Mouse (Mus musculus): Measurements from ENCODE around the gene Vcl. TPM values are rescaled to one million over a fixed set of nuclear protein-coding genes. Genes with fewer than 3 reads are reported as not detected.

Vcl gene
- 8.3 TPM for polyA plus RNA-seq (2015; fragmentation: Illumina TruSeq; extraction: RNeasy Lipid Tissue Mini Kit (QIAGEN cat#74804); ENCODE audit: insufficient read depth, low read depth, low replicate concordance)

DNA sequence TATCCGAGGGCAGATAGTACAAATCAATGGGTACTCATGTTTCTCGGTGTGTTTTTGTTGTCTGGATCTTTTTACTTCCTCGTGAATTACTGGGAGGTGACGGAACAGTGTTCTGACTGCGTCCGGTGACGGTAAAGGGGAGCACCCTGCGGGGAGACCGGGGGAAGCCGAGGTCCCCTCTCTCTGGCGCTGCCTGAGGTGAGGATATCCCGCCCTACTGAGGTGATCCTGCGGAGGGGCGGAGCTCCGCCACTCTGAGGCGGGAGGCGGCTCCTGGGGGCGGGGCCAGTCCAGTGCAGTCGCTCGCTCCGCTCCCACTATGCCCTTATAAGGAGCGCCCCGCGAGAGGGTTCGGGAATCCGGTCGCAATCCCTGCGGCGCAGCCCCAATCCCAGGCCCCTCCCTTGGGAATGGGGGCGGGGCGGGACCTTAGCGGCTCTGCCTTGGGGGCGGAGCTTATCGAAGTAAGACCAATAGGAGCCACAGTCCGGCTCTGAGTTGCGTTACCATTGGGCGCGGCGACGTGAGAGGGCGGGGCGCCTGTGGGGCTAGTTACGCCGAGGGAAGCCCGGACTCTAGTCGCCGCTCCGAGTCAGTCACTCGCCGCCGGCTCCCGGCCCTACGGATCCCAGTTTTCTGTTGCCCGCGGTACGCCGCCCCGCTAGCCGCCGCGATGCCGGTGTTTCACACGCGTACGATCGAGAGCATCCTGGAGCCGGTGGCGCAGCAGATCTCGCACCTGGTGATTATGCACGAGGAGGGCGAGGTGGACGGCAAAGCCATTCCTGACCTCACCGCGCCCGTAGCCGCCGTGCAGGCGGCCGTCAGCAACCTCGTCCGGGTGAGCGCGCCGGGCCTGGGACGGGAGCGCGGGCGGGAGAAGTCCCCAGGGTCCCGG lies at the start of gene Vcl:
Gene Vcl, plus strand, starts transcription at position 551 of the 898 bp plus-strand sequence.

DNA sequence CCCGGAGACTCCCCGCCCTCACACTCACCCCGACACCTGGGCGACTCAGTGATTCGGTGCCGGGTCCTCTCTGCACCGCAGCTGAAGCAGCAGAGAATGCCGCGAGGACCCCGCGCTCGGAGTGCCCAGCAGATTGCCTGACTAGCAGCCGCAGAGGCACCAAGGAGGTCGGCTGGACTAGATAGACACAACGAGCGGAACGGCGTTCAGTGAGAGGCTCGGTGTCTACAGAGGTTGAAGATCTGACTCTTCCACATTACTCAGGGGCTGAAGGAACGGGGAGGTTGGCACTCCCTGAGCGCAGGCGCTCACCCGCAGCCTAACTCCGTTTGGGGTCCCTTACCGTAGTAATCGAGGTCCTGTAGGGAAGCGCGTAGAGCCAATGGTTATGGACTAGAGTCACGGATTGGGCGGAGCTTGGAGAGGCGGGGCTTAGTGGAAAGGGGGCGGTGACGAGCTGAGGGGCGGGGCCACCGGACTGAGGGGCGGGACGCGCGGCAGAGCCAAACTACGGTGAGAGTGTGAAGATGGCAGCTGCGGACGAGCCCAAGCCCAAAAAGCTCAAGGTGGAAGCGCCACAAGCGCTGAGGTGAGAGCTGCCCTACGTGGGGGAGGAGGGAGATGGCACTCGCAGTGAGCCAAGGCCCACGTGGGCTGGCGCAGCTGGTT lies 123.0 kb downstream of the Vcl start, which contains the start of the genes Ap3m1 and Adk:
Gene Ap3m1, minus strand, starts transcription at position 397 of the 669 bp plus-strand sequence.
Gene Adk, plus strand, starts transcription at position 463 of the 669 bp plus-strand sequence.

Other genes starting within 250 kb of the Vcl start
- gene Fut11, start 234.4 kb upstream of the Vcl start, polyA plus RNA-seq (2015; fragmentation: Illumina TruSeq; extraction: RNeasy Lipid Tissue Mini Kit (QIAGEN cat#74804); ENCODE audit: insufficient read depth, low read depth, low replicate concordance), result 2.7 TPM
- gene Chchd1, start 226.4 kb upstream of the Vcl start, polyA plus RNA-seq (2015; fragmentation: Illumina TruSeq; extraction: RNeasy Lipid Tissue Mini Kit (QIAGEN cat#74804); ENCODE audit: insufficient read depth, low read depth, low replicate concordance), result 33.2 TPM
- 30.3 TPM for gene Zswim8, start 221.8 kb upstream of the Vcl start, polyA plus RNA-seq (2015; fragmentation: Illumina TruSeq; extraction: RNeasy Lipid Tissue Mini Kit (QIAGEN cat#74804); ENCODE audit: insufficient read depth, low read depth, low replicate concordance)
- gene Ndst2, start 194.8 kb upstream of the Vcl start, polyA plus RNA-seq (2015; fragmentation: Illumina TruSeq; extraction: RNeasy Lipid Tissue Mini Kit (QIAGEN cat#74804); ENCODE audit: insufficient read depth, low read depth, low replicate concordance), result 16.2 TPM
- 6.3 TPM for gene Camk2g, start 135.3 kb upstream of the Vcl start, polyA plus RNA-seq (2015; fragmentation: Illumina TruSeq; extraction: RNeasy Lipid Tissue Mini Kit (QIAGEN cat#74804); ENCODE audit: insufficient read depth, low read depth, low replicate concordance)
- 10.7 TPM for gene Plau, start 92.7 kb upstream of the Vcl start, polyA plus RNA-seq (2015; fragmentation: Illumina TruSeq; extraction: RNeasy Lipid Tissue Mini Kit (QIAGEN cat#74804); ENCODE audit: insufficient read depth, low read depth, low replicate concordance)
- 7.8 TPM for gene Ap3m1, start 123.1 kb downstream of the Vcl start, polyA plus RNA-seq (2015; fragmentation: Illumina TruSeq; extraction: RNeasy Lipid Tissue Mini Kit (QIAGEN cat#74804); ENCODE audit: insufficient read depth, low read depth, low replicate concordance)
- gene Adk, start 123.2 kb downstream of the Vcl start, polyA plus RNA-seq (2015; fragmentation: Illumina TruSeq; extraction: RNeasy Lipid Tissue Mini Kit (QIAGEN cat#74804); ENCODE audit: insufficient read depth, low read depth, low replicate concordance), result 41.7 TPM

All from pancreas, adult 10 weeks (tissue).